Mouse (Mus musculus) heart, postnatal 4 days (tissue): ENCODE measurements at regions not wholly inside any gene's neighbourhood (a gene's known extent, or its start where the extent isn't known, plus 50 kb on each side); places are given as distances from the start of the nearest gene placed in this dataset.
"Not testable (repeated sequence)": the region's sequence is repeated elsewhere in the genome, so short reads cannot be mapped to it uniquely, and the experiment has no call there.

Source experiments
- DNase-seq: peaks from one replicate; pipeline ENCODE4 v3.0.0; 2021

DNA sequence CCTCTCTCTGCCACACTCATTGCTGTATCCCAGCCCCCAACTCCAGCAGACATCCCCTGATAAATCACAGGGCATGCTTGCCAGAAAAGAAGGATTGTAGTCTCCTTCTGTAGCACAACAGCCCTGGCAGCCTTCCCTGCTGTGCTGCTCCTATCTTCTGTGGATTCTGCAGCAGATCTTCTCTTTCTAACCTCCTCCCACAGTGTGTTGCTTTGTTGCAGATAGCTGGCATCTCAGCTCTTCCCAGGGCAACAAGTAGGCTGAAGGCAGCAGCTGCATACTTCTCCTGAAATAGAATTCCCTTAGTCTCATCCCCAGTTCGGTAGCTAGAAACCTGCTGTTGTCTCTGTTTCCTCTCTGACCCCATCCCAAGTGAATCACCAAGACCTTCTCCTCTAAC is 77.7 kb downstream of the Amer1 start:
- no peak for DNase-seq

DNA sequence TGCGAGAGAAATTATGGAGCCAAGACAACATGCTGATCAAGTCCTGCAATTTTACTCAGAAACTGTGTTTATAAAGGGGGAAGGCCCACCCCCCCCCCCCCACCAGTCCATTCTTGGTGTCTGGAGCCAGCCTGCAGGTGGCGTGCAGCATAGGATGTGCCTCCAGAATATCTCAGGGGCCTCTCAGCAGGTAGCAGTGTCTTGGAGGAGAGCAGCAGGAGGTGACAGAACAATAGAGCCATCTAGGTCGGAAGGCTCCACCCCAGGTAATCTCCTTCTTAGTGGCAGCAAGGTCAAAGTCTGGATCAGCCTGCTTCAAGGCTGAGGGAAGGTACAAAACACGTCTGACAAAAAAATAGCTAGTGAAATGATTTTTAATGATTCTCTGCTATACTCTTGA is 79.3 kb downstream of the Amer1 start:
- not testable (repeated sequence) for DNase-seq

DNA sequence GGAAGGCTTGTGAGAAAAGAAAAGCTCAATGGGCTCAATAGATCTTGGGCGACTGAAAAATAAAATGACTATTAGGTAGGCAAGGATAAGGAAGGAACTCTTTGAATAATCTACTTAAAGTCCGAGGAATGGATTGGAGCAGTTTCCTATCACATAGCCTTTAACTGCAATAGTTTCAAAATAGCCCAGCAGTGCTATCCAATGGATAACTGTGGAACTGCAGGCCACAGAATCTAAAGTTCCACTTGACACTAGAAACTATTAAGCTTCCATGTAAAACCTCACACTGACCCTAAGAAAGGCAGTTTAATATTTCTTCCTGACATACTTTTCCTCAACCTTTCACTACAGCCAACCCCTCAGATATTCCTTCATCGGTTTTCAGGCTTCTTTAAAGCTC is 85.6 kb downstream of the Amer1 start:
- DNase-seq = peak; percentile 31
